Mouse (Mus musculus): Measurements from ENCODE around the gene Msmo1.

DNA sequence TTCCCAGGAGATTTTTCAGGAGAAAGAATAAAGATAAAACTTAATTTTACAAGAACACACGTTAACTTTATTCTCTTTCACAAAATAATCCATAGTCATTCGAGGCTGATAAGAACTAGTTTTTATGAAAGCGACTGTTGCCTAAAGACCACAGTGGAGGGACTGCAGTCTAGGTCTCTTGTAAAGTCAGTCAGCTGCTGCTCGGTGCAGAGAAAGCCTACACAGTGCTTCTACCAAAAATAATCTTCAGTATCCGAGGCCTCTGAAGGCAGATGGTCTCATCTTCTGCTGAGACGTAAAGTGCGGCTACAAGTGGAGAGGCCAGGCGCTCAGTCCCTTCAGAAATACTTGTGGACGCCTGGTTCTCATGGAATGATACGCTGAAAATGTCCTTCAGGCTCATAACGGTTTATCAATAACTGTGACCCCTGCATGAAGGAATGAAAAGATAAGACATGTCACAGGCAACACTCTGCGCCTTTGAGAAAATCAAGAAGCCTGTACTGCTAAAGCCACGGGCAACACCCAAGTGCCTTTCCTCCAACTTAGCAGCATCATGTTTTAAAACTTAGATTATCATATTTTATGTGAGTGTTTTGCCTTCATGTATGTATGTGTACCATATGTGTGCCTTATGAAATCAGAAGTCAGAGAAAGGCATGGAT is 7.1 kb upstream of the Msmo1 start:
- TF ChIP-seq GATA1 (IDR thresholded peaks at IDR 0.05; ENCODE audit: low read length): no peak
- TF ChIP-seq TAL1 (IDR thresholded peaks at IDR 0.05; ENCODE audit: low read length): no peak

Measured in erythroblast, embryonic 14.5 days (primary cell).